Mouse (Mus musculus) MEL (cell line): ENCODE results near the gene G3bp2. TPM values are rescaled to one million over a fixed set of nuclear protein-coding genes. Genes with fewer than 3 reads are reported as not detected.

Experiments
- DNase-seq: peaks from one replicate; pipeline ENCODE4 v3.0.0; 2011; ENCODE audit warnings: low read depth, low spot score
- H3K27ac ChIP-seq: 2 replicates; pipeline ENCODE4 v1.5.1; 2012; ENCODE audit warnings: low read depth, mild to moderate bottlenecking, control low read depth, low read length, moderate library complexity; ENCODE audit not compliant: control insufficient read depth
- H3K27me3 ChIP-seq, 2 experiments: fragments of 150-350 bp in 1 of 2; sonication (generic) in 1 of 2; 2 replicates each; pipeline ENCODE4 v1.6.1; 2012; ENCODE audit warnings: low read length in 2 of 2, mild to moderate bottlenecking in 2 of 2, improper control_type of control experiment in 1 of 2, moderate library complexity in 1 of 2; ENCODE audit not compliant: insufficient read depth in 2 of 2, control insufficient read depth in 1 of 2
- H3K36me3 ChIP-seq, 2 experiments: 2 replicates each; pipeline ENCODE4 v1.6.1; 2012 to 2014; ENCODE audit warnings: low read length in 2 of 2, improper control_type of control experiment in 1 of 2, inconsistent platforms in 1 of 2, mild to moderate bottlenecking in 1 of 2; ENCODE audit not compliant: insufficient read depth in 2 of 2, control insufficient read depth in 1 of 2
- H3K4me1 ChIP-seq, 2 experiments: fragments of 150-350 bp in 1 of 2; sonication (generic) in 1 of 2; 2 replicates each; pipeline ENCODE4 v1.6.1; 2012; ENCODE audit warnings: low read length in 2 of 2, improper control_type of control experiment in 1 of 2, mild to moderate bottlenecking in 1 of 2; ENCODE audit not compliant: insufficient read depth in 2 of 2, control insufficient read depth in 1 of 2
- H3K4me3 ChIP-seq, 2 experiments: fragments of 150-350 bp in 1 of 2; sonication (generic) in 1 of 2; 2 replicates each; pipeline ENCODE4 v1.5.1; 2012; ENCODE audit warnings: low read depth in 2 of 2, low read length in 2 of 2, mild to moderate bottlenecking in 2 of 2, moderate library complexity in 2 of 2, control low read depth in 1 of 2, improper control_type of control experiment in 1 of 2; ENCODE audit not compliant: control insufficient read depth in 1 of 2, insufficient read depth in 1 of 2
- H3K79me2 ChIP-seq: 2 replicates; pipeline ENCODE4 v1.6.1; 2012; ENCODE audit warnings: mild to moderate bottlenecking, low read length, moderate library complexity; ENCODE audit not compliant: control insufficient read depth, poor library complexity, insufficient read depth
- H3K9ac ChIP-seq: 2 replicates; pipeline ENCODE4 v1.6.1; 2012; ENCODE audit warnings: low read depth, mild to moderate bottlenecking, control low read depth, low read length, moderate library complexity; ENCODE audit not compliant: control insufficient read depth, poor library complexity, severe bottlenecking
- H3K9me3 ChIP-seq: fragments of 150-350 bp; sonication (generic); replicated peaks from 2 replicates; pipeline ENCODE4 v1.6.1; 2012; ENCODE audit warnings: mild to moderate bottlenecking, low read length, improper control_type of control experiment, moderate library complexity; ENCODE audit not compliant: insufficient read depth
- BHLHE40 ChIP-seq: IDR thresholded peaks from 2 replicates; pipeline ENCODE4 v1.6.1; 2012; ENCODE audit warnings: low read depth, mild to moderate bottlenecking, inconsistent platforms, low read length, improper control_type of control experiment, borderline replicate concordance
- CTCF ChIP-seq, 3 experiments: IDR thresholded peaks in 2 of 3; conservative IDR thresholded peaks in 1 of 3; 2 replicates each; pipeline ENCODE4 v1.5.1; 2011 to 2012; ENCODE audit warnings: low read length in 3 of 3, low read depth in 2 of 3, mild to moderate bottlenecking in 2 of 3, improper control_type of control experiment in 1 of 3, inconsistent platforms in 1 of 3, mixed read lengths in 1 of 3, moderate library complexity in 1 of 3; ENCODE audit not compliant: control insufficient read depth in 1 of 3, insufficient read depth in 1 of 3, poor library complexity in 1 of 3, severe bottlenecking in 1 of 3
- E2F4 ChIP-seq: IDR thresholded peaks from 2 replicates; pipeline ENCODE4 v1.6.1; 2011; ENCODE audit warnings: low read depth, low read length, improper control_type of control experiment, borderline replicate concordance
- ELF1 ChIP-seq: IDR thresholded peaks from 2 replicates; pipeline ENCODE4 v1.6.1; 2014; ENCODE audit warnings: low read depth, mild to moderate bottlenecking, inconsistent platforms, low read length, improper control_type of control experiment, moderate library complexity
- EP300 ChIP-seq, 2 experiments: IDR thresholded peaks; 2 replicates each; pipeline ENCODE4 v1.6.1; 2011; ENCODE audit warnings: improper control_type of control experiment in 2 of 2, low read length in 2 of 2, low read depth in 1 of 2, mild to moderate bottlenecking in 1 of 2
- GABPA ChIP-seq: IDR thresholded peaks from 2 replicates; pipeline ENCODE4 v1.6.1; 2012; ENCODE audit warnings: low read depth, mild to moderate bottlenecking, inconsistent platforms, low read length, improper control_type of control experiment, moderate library complexity
- HCFC1 ChIP-seq: IDR thresholded peaks from 2 replicates; pipeline ENCODE4 v1.6.1; 2012; ENCODE audit warnings: low read depth, mild to moderate bottlenecking, inconsistent platforms, low read length, improper control_type of control experiment, moderate library complexity
- JUND ChIP-seq: IDR thresholded peaks from 2 replicates; pipeline ENCODE4 v1.6.1; 2011; ENCODE audit warnings: low read depth, mild to moderate bottlenecking, improper control_type of control experiment, low read length
- KAT2A ChIP-seq: conservative IDR thresholded peaks from 2 replicates; pipeline ENCODE4 v1.6.1; 2012; ENCODE audit warnings: low read depth, low read length, improper control_type of control experiment, inconsistent platforms
- MAX ChIP-seq: IDR thresholded peaks from 2 replicates; pipeline ENCODE4 v1.6.1; 2011; ENCODE audit warnings: low read length, improper control_type of control experiment
- MAZ ChIP-seq: IDR thresholded peaks from 2 replicates; pipeline ENCODE4 v1.6.1; 2012; ENCODE audit warnings: low read depth, mild to moderate bottlenecking, inconsistent platforms, low read length, improper control_type of control experiment
- MYB ChIP-seq: IDR thresholded peaks from 2 replicates; pipeline ENCODE4 v1.6.1; 2011; ENCODE audit warnings: mild to moderate bottlenecking, low read depth, low read length, improper control_type of control experiment
- MYC ChIP-seq: IDR thresholded peaks from 2 replicates; pipeline ENCODE4 v1.6.1; 2011; ENCODE audit warnings: low read depth, mild to moderate bottlenecking, low read length, improper control_type of control experiment, moderate library complexity
- NELFE ChIP-seq: IDR thresholded peaks from 2 replicates; pipeline ENCODE4 v1.6.1; 2011; ENCODE audit warnings: low read depth, low read length, improper control_type of control experiment
- NRF1 ChIP-seq: IDR thresholded peaks from 2 replicates; pipeline ENCODE4 v1.6.1; 2014; ENCODE audit warnings: low read depth, mild to moderate bottlenecking, inconsistent platforms, low read length, improper control_type of control experiment, moderate library complexity; ENCODE audit not compliant: poor library complexity, insufficient read depth, severe bottlenecking
- POLR2AphosphoS2 ChIP-seq: IDR thresholded peaks from 2 replicates; pipeline ENCODE4 v1.6.1; 2011; ENCODE audit warnings: low read length, improper control_type of control experiment
- RAD21 ChIP-seq: IDR thresholded peaks from 2 replicates; pipeline ENCODE4 v1.6.1; 2011; ENCODE audit warnings: mild to moderate bottlenecking, low read depth, low read length, improper control_type of control experiment
- RCOR1 ChIP-seq: IDR thresholded peaks from 2 replicates; pipeline ENCODE4 v1.6.1; 2012; ENCODE audit warnings: low read depth, mild to moderate bottlenecking, inconsistent platforms, low read length, improper control_type of control experiment
- SMC3 ChIP-seq: IDR thresholded peaks from 2 replicates; pipeline ENCODE4 v1.6.1; 2011; ENCODE audit warnings: low read depth, low read length, improper control_type of control experiment
- TAL1 ChIP-seq: IDR thresholded peaks from 2 replicates; pipeline ENCODE4 v1.6.1; 2012; ENCODE audit warnings: mild to moderate bottlenecking, inconsistent platforms, low read length, moderate library complexity, mixed read lengths
- TBP ChIP-seq: IDR thresholded peaks from 2 replicates; pipeline ENCODE4 v1.8.0; 2011; ENCODE audit warnings: low read depth, low read length, improper control_type of control experiment
- USF2 ChIP-seq, 2 experiments: IDR thresholded peaks; 2 replicates each; pipeline ENCODE4 v1.6.1; 2011 to 2012; ENCODE audit warnings: improper control_type of control experiment in 2 of 2, low read length in 2 of 2, borderline replicate concordance in 1 of 2, inconsistent platforms in 1 of 2, low read depth in 1 of 2, mild to moderate bottlenecking in 1 of 2; ENCODE audit not compliant: insufficient read depth in 1 of 2
- ZKSCAN1 ChIP-seq: IDR thresholded peaks from 2 replicates; pipeline ENCODE4 v1.6.1; 2012; ENCODE audit warnings: low read depth, mild to moderate bottlenecking, inconsistent platforms, low read length, improper control_type of control experiment, moderate library complexity
- ZMIZ1 ChIP-seq: IDR thresholded peaks from 2 replicates; pipeline ENCODE4 v1.6.1; 2012; ENCODE audit warnings: low read depth, mild to moderate bottlenecking, inconsistent platforms, low read length, improper control_type of control experiment, moderate library complexity
- ZNF384 ChIP-seq: IDR thresholded peaks from 2 replicates; pipeline ENCODE4 v1.6.1; 2012; ENCODE audit warnings: low read depth, mild to moderate bottlenecking, inconsistent platforms, low read length, improper control_type of control experiment
- polyA plus RNA-seq, 2 experiments: library from polyadenylated mRNA; stranded (reverse) in 1 of 2; unstranded in 1 of 2; fragments of >175 nt in 1 of 2; fragments of >200 nt in 1 of 2; gene quantifications; 2 replicates each; pipeline versions ENCODE4 v1.2.1 to v1.2.4; 2012; ENCODE audit warnings: low replicate concordance in 2 of 2, low read depth in 1 of 2; ENCODE audit not compliant: insufficient read length in 2 of 2, insufficient read depth in 1 of 2, missing spikeins in 1 of 2
- total RNA-seq: library from RNA; depleted of rRNA; stranded (reverse); fragments of 300-350 nt; gene quantifications from 2 replicates; pipeline ENCODE4 v1.2.3, GENCODE M21; 2012

The G3bp2 gene
- total and polyA plus RNA-seq, 3 experiments = 42.8 to 177 (median 65.5) TPM

- Histone ChIP-seq H3K4me3 (no peak overlapping the region), H3K9ac (no peak overlapping the region), H3K4me1 (peaks cover 15 to 26% of the 10 kb centered on the region in 2 experiments), H3K27me3 (no peaks in the 10 kb centered on the region), H3K79me2 (peaks cover 76% of the 10 kb centered on the region), H3K27ac (no peak overlapping the region), H3K9me3 (no peaks in the 10 kb centered on the region), H3K36me3 (peaks cover under 1 to 37% of the 10 kb centered on the region in 2 experiments)
- DNase-seq = no peak
- TF ChIP-seq ZMIZ1 = no peak
- TF ChIP-seq NRF1 = no peak
- no peak for TF ChIP-seq NELFE
- TF ChIP-seq BHLHE40 = no peak
- TF ChIP-seq MYC = no peak
- TF ChIP-seq GABPA = no peak
- no peak for TF ChIP-seq RCOR1
- TF ChIP-seq MAZ = no peak
- TF ChIP-seq ZNF384 = no peak
- TF ChIP-seq HCFC1 = no peak
These were observed 4.8 kb downstream of the G3bp2 start for GRCm38 (mm10) chr5:92078751-92079150.

- DNase-seq = peak; percentile 21
- peaks cover 4 to 26% of the 10 kb centered on the region in 2 experiments for H3K36me3 ChIP-seq
- H3K27me3 ChIP-seq = no peaks in the 10 kb centered on the region
- TF ChIP-seq SMC3 (peak; percentile 29), CTCF (IDR thresholded peaks at IDR 0.05 in 2 of 3, conservative IDR thresholded peaks at IDR 0.05 in 1 of 3; ENCODE audit: control insufficient read depth in 1 of 3, insufficient read depth in 1 of 3, low read depth in 2 of 3, low read length in 3 of 3, poor library complexity in 1 of 3, severe bottlenecking in 1 of 3) (peak; percentile 13 to 35 (median 19); a peak in 4 of 6 replicates), POLR2AphosphoS2 (no peak), RAD21 (peak; percentile 1; the same call in 1 of the 2 replicates), JUND (no peak)
- no peak overlapping the region for H3K27ac ChIP-seq
- no peak overlapping the region for H3K4me3 ChIP-seq
- H3K9me3 ChIP-seq = no peaks in the 10 kb centered on the region
- no peak overlapping the region for H3K9ac ChIP-seq
- peaks cover 58% of the 10 kb centered on the region for H3K79me2 ChIP-seq
- peaks cover 11 to 17% of the 10 kb centered on the region in 2 experiments for H3K4me1 ChIP-seq
These were observed 7.2 kb downstream of the G3bp2 start for GRCm38 (mm10) chr5:92076273-92076672.

GRCm38 (mm10) chr5:92074061-92074460 lies 9.5 kb downstream of the G3bp2 start:
- Histone ChIP-seq H3K4me3 (no peak overlapping the region), H3K9ac (no peak overlapping the region), H3K27ac (no peak overlapping the region), H3K4me1 (peaks cover 2 to 7% of the 10 kb centered on the region in 2 experiments), H3K9me3 (no peaks in the 10 kb centered on the region), H3K79me2 (peaks cover 41% of the 10 kb centered on the region), H3K27me3 (no peaks in the 10 kb centered on the region), H3K36me3 (peaks cover 10 to 13% of the 10 kb centered on the region in 2 experiments)
- no peak for DNase-seq
- TF ChIP-seq NELFE = no peak
- TF ChIP-seq BHLHE40 = no peak
- TF ChIP-seq USF2 (IDR thresholded peaks at IDR 0.05; ENCODE audit: borderline replicate concordance in 1 of 2, insufficient read depth in 1 of 2, low read depth in 1 of 2, low read length in 2 of 2) = no peak
- TF ChIP-seq E2F4 = no peak
- no peak for TF ChIP-seq ZKSCAN1
- no peak for TF ChIP-seq GABPA
- no peak for TF ChIP-seq EP300 (IDR thresholded peaks at IDR 0.05; ENCODE audit: low read depth in 1 of 2, low read length in 2 of 2)
- TF ChIP-seq TBP = no peak
- no peak for TF ChIP-seq MYB
- no peak for TF ChIP-seq CTCF (IDR thresholded peaks at IDR 0.05 in 2 of 3, conservative IDR thresholded peaks at IDR 0.05 in 1 of 3; ENCODE audit: control insufficient read depth in 1 of 3, insufficient read depth in 1 of 3, low read depth in 2 of 3, low read length in 3 of 3, poor library complexity in 1 of 3, severe bottlenecking in 1 of 3)
- no peak for TF ChIP-seq KAT2A
- no peak for TF ChIP-seq ELF1
- TF ChIP-seq MAX = no peak
- no peak for TF ChIP-seq TAL1
